Mouse (Mus musculus) cerebellum, adult 2 months (tissue): Measurements from ENCODE around the gene Spag16. TPM values are rescaled to one million over a fixed set of nuclear protein-coding genes. Genes with fewer than 3 reads are reported as not detected.

Experiments used
- DNase-seq, 2 experiments: peaks; one replicate each; pipeline ENCODE4 v3.0.0; 2021
- H3K27ac ChIP-seq: fragments of 200-500 bp; 2 replicates; pipeline ENCODE4 v1.5.1; 2012; ENCODE audit warnings: low read length, control low read depth, inconsistent platforms; ENCODE audit not compliant: insufficient read depth
- H3K27me3 ChIP-seq: fragments of 200-500 bp; 2 replicates; pipeline ENCODE4 v1.6.1; 2012; ENCODE audit warnings: inconsistent platforms, mild to moderate bottlenecking, low read length, moderate library complexity; ENCODE audit not compliant: control insufficient read depth, insufficient read depth
- H3K4me1 ChIP-seq: fragments of 200-500 bp; 2 replicates; pipeline ENCODE4 v1.6.1; 2011; ENCODE audit warnings: low read length; ENCODE audit not compliant: control insufficient read depth, insufficient read depth
- H3K4me3 ChIP-seq: fragments of 200-500 bp; replicated peaks from 2 replicates; pipeline ENCODE3; 2011; ENCODE audit warnings: mild to moderate bottlenecking, low read depth, low read length, control low read depth; ENCODE audit not compliant: insufficient read depth
- CTCF ChIP-seq: fragments of 200-500 bp; IDR thresholded peaks from 2 replicates; pipeline ENCODE4 v1.5.1; 2011; ENCODE audit warnings: low read depth, mild to moderate bottlenecking, control low read depth, low read length, moderate library complexity, borderline replicate concordance; ENCODE audit not compliant: insufficient read depth
- POLR2A ChIP-seq: fragments of 200-500 bp; IDR thresholded peaks from 2 replicates; pipeline ENCODE4 v1.6.1; 2011; ENCODE audit warnings: low read length, control low read depth, borderline replicate concordance; ENCODE audit not compliant: insufficient read depth
- WGBS: fragments of 180-500 bp; shearing (Covaris S2); methylation state at CpG from one replicate; pipeline ENCODE4 v1.1.7; 2018; 5-methylcytosine and 5-hydroxymethylcytosine counted together
- polyA plus RNA-seq: library from polyadenylated mRNA; depleted of rRNA; stranded (reverse); fragments of >200 nt; gene quantifications from 2 replicates; pipeline ENCODE4 v1.2.3, GENCODE M21; 2012; rRNA removed

Spag16 gene
- polyA plus RNA-seq, 1 experiment: 0.61 TPM

DNA sequence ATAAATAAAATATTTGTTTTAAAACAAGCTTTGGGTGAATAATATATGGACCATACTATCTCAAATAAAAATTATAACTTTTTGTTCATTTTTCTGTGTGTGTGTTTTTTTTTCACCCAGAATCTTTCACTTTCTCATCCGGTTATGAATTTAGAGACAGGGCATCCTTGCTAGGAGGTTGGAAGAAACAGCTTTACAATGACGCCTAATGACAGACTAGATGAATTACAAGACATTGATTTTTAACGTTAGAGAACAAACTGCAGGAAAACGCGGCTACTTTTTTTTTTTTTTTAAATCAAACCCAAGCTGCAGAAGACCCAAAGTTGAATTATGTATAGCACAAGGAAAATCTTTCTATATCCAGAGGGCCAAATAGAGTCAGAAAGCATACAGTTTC lies 898.3 kb downstream of the Spag16 start:
- TF ChIP-seq POLR2A (no peak), CTCF (no peak)
- Histone ChIP-seq H3K27ac (no peak overlapping the region), H3K4me1 (no peaks in the 10 kb centered on the region), H3K4me3 (no peak overlapping the region), H3K27me3 (no peaks in the 10 kb centered on the region)
- no peak for DNase-seq
- WGBS: 40% methylated on average over 5 of the region's 5 CpGs

DNA sequence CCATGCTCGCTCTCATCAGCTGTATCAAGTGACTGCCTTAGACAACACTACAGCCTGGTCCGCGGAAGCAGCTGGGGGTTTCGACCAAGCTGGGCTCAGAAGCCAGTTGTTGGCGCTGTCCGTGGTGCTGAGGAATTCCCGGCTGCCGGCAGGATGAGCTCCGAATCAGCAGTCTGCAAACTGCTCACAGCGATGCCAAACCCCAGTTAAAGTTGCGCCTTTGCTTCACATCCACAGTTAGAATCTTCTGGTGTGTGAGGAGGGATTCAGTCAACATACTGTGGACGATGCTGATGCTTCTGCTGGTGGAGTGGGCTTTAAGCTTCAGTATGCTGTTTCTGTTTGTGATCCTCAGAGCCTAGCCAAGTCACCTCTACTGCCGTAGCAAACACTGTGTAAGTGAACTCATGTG lies 898.9 kb downstream of the Spag16 start, which contains the start of gene Vwc2l:
Vwc2l (plus strand) TSS at position 61 of the 412 bp plus-strand sequence.
- H3K27ac ChIP-seq: no peak within 1 kb of the TSS
- 3% methylated on average over 13 of the region's 13 CpGs for WGBS
- TF ChIP-seq POLR2A (no peak), CTCF (no peak)
- H3K27me3 ChIP-seq: no peaks in the 10 kb centered on the region
- no peaks in the 10 kb centered on the region for H3K4me1 ChIP-seq
- no peak within 1 kb of the TSS for H3K4me3 ChIP-seq
- DNase-seq: peak; percentile 1 to 13

Other genes with a start within 250 kb of the Spag16 start
- 2.1 and 2.5 TPM in 2 replicates for gene Ikzf2, start 139.7 kb upstream of the Spag16 start, polyA plus RNA-seq